Mouse (Mus musculus) ZHBTc4 (cell line): ENCODE data around the gene Kctd3.
"Not testable (repeated sequence)": the region's sequence is repeated elsewhere in the genome, so short reads cannot be mapped to it uniquely, and the experiment has no call there.

Source experiments
- DNase-seq: peaks from one replicate; pipeline ENCODE4 v3.0.0-alpha.2; 2011; ENCODE audit warnings: low read depth, low spot score

Gene Kctd3

DNA sequence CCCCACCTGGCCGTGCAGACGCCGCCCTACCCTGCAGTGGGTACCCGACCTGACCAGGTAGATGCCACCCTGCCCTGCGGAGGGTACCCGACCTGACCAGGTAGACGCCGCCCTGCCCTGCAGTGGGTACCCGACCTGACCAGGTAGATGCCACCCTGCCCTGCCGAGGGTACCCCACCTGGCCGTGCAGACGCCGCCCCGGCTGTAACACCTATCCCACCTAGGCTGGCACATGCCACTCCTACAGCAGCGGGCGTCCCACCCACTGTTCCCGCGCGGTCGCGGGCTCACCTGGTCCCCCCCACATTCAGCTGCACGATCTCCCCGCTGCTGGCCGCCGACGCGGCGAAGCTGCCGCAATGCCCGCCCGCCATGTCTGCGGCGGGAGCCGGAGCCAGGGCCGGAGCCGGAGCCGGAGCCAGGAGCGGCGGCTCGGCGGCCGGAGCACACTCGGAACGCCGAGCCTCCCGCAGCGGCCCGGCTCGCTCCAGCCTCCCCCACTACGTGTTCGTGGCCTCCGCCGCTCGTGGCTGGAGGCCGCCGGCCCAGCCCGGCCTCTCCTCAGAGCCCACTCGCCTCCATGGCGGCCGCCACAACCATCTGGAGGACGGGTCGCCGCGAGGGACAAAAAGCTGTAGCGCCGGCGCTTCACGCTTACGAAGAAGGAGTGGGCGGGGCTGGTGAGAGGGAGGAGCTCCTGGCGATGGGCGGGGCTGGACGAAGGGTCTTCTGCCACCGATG lies at the start of gene Kctd3:
Gene Kctd3 (minus strand): TSS at position 603 of the 741 bp plus-strand sequence.
- DNase-seq = peak; percentile 97

DNA sequence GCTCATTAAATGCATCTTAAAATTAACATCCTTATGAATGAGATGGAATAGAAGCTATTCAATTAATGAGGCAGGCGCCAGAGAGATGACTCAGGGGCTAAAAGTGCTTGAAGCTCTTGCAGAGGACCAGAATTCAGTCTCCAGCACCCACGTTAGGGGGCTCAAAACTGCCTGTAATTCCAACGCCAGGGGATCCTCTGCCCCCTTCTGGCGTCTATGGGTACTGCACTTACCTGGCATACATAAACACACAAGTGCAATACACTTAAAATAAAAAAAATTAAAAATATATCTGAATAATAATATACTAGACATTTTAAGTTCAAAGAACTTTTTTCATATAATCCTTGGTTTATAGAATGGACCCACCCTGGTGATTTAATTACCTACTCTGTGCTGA lies 49.8 kb upstream of the Kctd3 start:
- DNase-seq = peak; percentile 56

DNA sequence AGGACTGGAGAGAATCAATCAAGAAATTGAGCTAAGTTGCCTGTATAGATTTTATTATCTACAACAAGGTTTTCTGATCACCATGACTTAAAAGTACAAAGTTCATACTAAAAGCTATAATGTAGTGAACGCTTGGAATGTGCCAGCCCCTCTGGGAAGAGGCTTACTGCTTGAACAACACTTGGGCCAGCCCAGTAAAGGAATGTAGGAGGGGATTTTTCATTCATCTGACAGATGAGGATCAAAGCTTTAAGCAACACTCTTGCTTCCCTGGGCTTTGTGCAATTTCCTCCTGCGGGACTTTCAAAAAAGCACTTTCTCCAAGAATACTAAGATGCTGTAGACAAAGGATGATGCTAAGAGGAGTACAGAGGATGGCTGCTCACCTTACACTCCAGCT lies 48.3 kb upstream of the Kctd3 start:
- peak; percentile 75 for DNase-seq

DNA sequence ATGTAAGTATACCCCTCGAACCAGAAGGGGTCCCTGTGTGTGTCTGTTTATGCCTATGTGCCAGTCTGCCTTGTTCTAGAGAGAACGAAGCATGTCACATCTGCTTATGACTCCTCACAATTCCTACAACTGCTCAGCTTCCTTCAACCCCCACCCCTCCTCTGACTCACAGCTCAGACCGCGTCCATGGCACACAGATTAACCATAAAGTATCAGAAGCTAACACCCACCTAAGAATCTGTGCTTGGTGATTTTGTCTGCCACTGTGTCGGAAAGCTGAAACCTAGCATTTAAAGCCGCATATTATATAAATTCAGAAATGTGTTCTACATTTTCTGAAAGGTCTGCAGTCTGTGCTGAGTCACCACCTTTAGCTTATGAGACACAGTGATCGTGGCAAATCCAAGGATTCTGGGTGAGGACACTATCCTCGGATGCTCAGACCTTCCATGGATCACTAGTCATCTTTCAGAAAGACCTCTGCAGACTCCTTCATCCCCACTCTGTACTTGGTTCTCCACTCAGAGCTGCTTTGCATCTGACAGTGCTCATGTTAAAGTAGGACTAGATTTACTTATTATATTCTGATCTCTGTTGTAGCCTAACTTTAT lies 47.4 kb upstream of the Kctd3 start:
- no peak for DNase-seq

DNA sequence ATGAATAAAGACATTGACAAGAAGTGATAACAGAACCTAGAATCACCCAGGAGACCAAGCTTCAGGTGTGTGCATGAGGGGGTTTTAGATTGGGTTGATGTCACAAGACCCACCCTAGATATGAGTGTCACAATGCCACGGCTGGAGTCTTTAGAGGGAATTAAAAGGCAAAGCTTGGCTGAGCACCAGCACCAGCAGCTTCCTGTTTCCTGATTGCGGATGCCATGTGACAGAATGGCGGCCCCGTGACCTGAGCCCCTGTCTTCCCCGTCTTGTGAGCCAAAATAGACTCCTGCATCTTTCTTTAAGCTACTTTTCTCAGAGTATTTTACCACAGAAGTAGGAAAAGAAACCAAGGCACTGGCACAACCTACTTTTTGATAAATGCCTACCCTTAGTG lies 46.5 kb upstream of the Kctd3 start:
- no peak for DNase-seq

DNA sequence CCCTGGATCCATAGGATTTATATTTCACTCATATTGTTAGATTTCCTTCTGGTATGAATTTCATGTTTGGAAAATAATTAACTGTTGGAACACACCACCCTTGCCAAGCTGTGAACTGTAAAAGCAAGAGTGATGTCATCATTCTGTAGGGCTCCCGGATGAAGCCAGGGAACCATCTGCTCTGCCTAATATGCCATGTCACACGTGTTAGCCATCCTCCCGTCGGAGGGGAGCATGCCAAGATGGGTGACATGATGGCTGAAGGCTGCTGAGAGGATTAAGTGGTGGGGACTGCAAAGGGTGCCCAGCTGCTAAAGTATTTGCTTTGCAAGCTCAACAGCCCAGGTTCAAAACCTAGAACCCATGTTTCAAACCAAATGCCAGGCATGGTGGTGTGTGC lies 44.5 kb upstream of the Kctd3 start:
- DNase-seq = no peak

DNA sequence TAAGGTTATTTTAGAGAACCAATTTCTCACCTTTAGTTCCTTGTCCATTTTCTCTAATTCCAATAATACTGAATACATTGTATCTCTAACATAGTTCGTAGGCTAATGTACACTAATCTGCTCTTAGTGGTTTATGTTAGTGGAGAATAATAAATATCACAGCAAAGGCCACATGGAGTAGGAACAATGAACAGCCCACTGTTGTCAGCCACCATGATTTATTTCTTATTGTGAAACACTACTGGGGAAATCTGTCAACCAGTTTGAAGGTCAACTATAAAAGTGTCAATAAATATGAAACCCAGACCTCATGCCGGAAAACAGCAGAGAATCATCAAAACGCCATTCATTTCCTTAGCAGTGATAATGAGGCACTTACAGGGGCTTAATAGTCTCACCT lies 42.5 kb upstream of the Kctd3 start:
- no peak for DNase-seq

DNA sequence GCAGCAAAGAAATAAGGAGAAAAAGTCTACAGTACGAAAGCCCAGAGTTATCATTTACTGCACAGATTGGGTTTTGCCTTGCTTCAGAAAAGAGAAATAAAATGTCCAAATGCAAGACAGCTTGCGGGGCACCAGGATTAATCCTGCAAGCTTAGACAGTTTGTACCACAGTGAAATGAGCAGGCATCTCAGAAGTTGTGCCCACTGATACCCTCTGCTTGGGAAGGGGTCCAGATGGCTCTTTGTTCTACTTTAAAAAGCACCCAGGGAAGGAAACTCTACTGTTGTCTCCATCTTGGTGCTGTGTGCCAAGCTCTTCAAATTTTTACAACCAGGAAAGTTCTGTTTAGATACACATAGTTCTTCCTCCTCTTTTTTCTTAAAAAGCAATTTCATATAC lies 40.7 kb upstream of the Kctd3 start:
- DNase-seq = no peak

DNA sequence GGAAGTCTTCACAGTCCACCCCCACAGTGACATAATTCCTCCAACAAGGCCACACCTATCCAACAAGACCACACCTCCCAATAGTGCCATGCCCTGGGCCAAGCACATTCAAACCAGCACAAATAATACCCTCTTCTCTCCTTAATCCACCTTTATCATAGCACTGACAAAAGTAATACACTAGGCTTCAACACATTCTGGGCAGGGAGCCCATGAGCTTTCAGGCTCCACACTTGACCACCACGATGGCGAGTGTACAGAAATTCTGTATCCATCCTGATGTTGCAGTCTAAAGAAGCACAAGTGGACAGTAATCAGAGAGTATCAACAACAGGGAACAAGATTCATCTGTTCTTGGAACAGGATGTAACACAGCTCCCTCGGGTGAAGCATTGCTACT lies 40.3 kb upstream of the Kctd3 start:
- DNase-seq = no peak

DNA sequence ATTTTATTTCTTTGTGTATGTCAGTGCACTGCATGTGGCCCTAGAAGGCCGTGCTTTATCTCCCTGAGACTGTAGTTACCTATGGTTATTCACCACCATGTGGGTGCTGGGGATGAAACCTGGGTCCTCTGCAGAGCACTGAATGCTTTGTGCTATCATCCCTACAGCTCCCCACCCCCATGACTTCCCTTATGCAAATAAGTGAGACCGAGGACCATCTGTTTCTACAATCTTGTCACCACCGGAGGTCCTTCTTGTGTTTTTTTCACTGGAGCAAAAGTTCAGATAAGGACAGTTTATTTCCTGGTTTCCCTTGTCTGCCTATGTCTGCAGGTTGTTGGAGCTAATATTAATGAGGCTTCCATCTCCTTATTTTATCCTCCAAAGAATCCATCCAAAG lies 39.2 kb upstream of the Kctd3 start:
- no peak for DNase-seq

DNA sequence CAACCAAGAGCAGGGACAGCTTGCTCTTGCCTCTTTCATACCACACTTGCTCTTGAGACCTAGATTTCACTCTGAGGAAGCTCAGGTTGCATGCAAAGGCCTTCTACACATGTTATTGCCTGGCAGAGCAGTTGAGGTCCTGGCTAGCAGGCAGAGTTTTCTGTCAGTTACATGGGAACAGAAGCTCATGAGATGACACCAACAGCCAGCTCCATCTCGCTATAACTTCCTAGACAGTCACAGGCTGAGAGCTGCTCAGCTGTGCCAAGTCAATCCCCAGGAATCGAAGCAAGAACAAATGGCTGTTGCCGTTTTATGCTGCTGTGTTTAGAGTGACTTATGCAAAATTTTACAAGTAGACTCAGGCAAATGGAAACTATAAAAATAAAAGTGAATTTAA lies 38.7 kb upstream of the Kctd3 start:
- no peak for DNase-seq

DNA sequence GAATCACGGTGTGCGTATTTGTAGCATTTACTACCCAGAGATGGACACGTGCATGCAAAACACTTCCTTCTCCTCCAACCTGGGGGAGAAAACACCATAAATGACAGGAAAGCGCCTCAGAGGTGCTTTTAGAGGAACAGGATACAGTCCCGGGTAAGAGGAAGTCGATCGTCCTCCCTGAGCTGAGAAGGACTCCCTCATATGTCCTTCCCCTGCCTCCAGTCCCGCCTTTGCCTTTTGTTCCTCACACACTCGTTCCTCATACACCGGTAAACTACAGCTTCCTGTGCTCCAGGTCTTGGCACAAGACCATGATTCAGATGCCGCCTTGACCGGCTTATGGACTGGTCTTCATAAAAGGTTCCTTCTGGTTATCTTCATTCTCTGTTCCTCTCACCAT lies 33.6 kb upstream of the Kctd3 start:
- no peak for DNase-seq

DNA sequence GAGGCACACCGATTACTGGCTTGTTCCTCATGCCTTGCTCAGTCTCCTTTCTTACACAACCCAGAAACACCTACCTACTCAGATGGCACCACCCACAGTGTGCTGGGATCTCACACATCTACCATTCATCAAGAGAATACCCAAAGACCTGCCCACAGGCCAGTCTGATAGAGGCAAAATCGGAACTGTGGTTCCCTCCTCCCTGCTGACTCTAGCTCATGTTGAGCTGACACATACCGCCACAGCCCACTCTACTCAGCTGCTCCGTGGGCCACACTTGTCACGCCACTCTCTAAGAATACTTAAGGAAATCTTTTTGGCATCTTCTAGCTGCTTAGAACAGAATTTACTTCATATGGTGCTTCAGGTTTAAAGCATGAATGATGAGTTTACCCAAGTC lies 31.7 kb upstream of the Kctd3 start:
- no peak for DNase-seq

DNA sequence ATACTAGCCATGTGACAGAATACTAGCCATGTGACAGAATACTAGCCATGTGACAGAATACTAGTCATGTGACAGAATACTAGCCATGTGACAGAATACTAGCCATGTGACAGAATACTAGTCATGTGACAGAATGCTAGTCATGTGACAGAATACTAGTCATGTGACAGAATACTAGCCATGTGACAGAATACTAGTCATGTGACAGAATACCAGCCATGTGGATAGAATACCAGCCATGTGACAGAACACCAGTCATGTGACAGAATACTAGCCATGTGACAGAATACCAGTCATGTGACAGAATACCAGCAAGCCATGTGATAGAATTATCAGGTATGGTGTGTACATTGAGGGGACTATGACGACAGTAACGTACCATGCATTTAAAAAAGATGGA lies 25.2 kb upstream of the Kctd3 start:
- DNase-seq = not testable (repeated sequence)

DNA sequence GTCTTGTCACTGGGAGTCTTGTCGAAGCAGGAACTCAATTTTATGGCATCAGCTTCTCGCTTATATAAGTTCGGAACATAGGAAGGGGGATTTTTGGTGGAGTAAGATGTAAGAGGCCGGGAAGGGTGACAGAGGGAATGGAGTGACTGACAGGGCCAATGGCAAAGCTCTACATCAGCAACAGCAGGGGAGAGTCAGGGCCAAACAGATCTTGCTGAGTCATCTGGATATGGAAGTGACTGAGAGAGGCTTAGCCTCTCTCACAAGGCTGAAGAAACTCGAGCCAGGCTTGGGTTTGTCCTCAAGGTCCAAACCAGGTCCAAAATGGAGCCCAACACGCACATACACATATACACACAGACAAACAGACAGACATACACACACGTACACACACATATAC lies 23.3 kb upstream of the Kctd3 start:
- no peak for DNase-seq

DNA sequence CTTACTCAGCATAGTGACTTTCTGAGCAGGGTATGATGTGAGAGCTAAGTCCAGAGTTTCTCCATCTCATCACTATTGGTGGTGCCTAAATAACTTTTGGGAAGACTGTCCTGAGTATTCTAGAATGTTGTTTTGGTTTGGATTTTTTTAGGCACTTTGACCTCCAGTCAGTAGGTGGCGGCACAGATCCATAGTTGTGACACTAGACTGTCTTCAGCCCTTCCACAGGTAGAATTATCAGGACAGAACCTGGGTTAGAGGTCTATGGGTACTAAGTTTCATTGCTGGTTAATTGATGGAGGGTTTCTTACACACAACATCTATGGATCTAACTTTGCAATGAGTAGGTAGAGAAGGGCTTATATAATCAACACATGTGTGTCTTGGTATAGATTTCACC lies 20.6 kb upstream of the Kctd3 start:
- DNase-seq = peak; percentile 38

DNA sequence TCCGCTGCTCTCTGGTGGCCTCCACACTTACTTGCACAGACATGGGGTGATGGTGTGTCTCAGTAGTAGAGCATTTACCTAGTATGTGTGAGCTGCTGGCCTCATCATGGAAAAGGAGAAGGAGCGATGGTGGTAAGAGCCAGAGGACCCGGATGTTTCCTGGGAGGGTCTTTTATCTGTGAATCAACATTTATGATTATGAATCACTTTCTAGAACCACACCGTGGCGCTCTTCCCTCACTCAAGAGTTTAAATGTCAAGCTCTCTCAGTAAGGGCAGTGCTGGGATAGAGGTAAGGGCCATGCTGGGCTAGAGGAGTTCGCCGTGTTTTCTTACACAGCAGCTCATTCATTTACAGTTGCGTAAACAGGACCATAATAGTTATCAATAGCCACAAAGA lies 19.2 kb upstream of the Kctd3 start:
- DNase-seq = peak; percentile 61

DNA sequence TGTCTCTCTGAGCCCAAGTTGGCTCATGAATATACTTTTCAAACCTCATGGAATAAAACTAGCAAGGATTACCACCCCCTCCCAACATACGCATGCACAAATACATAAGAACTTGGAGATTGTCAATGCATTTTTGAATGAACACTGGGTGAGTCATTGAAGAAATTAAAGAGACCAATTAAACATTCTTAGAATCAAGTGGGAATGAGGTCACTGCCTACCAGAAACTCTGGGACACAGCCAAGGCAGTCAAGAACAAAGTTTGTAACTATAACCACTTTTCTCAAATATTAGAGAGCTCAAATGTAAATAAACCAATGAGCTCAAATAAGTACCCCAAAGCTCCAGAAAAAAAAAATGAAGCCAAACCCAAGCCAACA lies 16.1 kb upstream of the Kctd3 start:
- no peak for DNase-seq

DNA sequence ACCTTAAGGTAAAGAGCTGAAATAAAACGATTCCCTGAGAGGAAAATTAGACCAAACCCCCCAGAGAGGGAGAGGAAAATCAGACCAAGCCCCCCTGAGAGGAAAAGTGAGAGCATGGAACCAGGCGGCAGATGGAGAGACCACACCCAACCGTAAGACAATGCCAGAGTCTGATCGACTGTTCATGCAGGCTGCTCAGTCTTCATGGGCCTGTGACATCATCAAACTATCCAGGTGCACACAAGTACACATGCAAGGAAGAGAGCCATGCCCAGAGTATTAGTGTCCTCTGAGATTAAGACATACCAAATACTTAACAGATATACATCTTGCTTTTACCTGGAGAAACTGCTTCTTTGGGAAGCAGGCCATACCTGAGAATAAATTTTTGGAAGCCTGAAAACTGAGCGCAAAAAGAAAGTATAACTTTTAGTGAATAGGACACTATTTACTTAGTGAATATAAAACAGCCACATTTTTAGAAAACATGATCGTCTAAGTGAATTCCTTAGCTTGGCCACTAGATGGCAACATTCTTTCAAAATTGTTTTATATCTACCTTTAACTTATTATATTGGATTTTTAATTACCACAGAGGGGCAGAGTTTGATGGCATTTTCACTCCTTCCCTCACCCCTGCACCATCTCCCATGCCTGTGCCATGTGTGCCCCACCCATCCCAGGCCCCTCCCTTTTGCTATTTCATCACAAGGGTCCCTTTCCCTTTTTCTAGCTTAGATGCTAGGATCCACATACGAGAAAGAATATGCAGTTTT lies 15.5 kb upstream of the Kctd3 start:
- DNase-seq = no peak

DNA sequence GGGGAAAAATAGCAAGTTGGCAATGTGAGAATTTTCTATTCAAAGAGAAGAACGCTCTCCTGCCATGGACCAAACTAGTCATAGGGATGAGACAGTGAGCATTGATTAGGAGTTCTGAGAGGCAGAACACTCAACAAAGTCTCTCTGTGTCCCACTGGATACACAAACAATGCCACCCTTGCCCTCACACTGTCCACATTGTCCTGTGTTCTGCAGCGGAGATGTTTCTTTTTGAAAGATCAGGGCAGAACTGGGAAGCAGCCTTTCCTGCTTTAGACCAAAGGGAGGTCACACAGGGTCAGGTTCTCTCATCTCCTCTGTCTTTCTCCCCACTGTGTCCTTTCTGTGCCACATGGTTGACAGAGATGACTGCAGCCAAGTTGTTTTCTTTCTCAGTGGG lies 7.7 kb upstream of the Kctd3 start:
- DNase-seq = no peak

DNA sequence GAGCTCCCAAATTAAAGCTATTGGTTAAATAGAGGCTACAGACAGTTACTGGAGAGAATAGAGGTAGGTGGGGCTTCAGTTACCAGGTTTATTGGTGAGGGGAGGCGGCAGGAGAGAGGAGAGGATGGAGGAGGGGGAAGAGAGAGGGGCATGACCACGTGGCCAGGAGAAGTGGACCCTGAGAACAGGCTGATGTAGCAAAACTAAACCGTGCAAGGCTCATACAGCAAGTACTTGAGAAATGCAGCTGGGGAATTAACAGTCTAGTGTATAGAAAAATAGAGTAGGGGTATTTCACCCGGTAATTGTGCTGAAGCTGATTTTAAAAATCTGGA lies 5.9 kb upstream of the Kctd3 start:
- DNase-seq = no peak

DNA sequence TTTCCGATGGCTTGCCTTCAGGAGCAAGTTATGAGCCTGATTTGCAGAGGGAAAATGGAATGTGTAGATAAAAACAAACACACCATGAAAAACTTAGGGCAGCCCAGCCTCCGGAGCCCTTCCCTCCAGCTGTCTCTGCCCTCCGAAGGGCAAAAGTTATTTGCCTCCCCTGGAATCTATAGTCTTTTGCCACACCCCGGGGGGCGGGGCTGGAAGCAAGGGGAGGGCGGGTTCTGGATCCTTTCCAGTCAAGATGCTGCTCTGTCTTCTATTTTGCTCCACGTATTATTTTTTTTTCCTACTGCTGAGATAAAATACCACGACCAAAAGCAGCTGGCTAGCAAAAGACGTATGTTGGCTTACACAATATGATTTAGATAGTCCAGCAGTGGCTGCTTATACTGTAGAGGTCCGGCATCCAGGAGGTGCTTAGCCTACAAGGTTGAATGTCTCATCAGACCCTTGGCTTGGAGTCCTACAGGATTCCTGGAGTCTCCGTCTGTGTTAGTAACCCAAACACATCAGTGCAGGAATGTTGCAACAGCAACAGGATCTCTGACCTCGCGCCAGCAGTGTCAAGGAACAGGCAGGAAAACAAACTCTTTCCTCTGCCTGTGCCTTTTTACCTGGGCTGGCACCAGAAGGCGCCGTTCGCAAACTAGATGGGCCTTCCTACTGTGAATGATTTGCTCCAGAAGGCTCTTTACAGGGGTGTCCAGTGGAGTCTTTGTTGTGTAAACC lies 5.4 kb upstream of the Kctd3 start:
- DNase-seq = peak; percentile 85
